Mouse (Mus musculus): Measurements from ENCODE around the gene Kdelr3. TPM values are rescaled to one million over a fixed set of nuclear protein-coding genes. Genes with fewer than 3 reads are reported as not detected.

Kdelr3 gene
- polyA plus RNA-seq, 1 experiment from 2014 or later = 6.4 TPM

- Histone ChIP-seq H3K36me3 (no peaks in the 10 kb centered on the region), H3K4me3 (replicated peaks) (no peak overlapping the region), H3K4me2 (no peak overlapping the region), H3K9me3 (replicated peaks) (no peaks in the 10 kb centered on the region), H3K4me1 (replicated peaks) (no peaks in the 10 kb centered on the region), H3K9ac (no peak overlapping the region), H3K27ac (no peak overlapping the region), H3K27me3 (no peaks in the 10 kb centered on the region)
- 70% methylated on average over 2 of the region's 2 CpGs for WGBS (ENCODE audit: insufficient replicate concordance)
- ATAC-seq (ENCODE audit: low read depth) = no peak
- no peak for DNase-seq
Observed at GRCm38 (mm10) chr15:79576947-79577346, 60.7 kb downstream of the Kdelr3 start.

Small RNA genes within 50 kb of the gene (microRNA-seq; reads per million reads assigned to microRNA genes)
- gene Gm44302 = not detected

Other genes starting within 250 kb of the Kdelr3 start
- gene Baiap2l2, start 230.9 kb upstream of the Kdelr3 start, polyA plus RNA-seq (2015; fragmentation: Nextera tagmentation; extraction: Ambion mirVana) = 1.8 and 2.3 TPM in 2 replicates
- gene Pla2g6, start 188.0 kb upstream of the Kdelr3 start, polyA plus RNA-seq (2015; fragmentation: Nextera tagmentation; extraction: Ambion mirVana) = 11.4 and 14.9 TPM in 2 replicates
- gene Maff, start 169.8 kb upstream of the Kdelr3 start, polyA plus RNA-seq (2015; fragmentation: Nextera tagmentation; extraction: Ambion mirVana) = 0.95 and 1.1 TPM in 2 replicates
- gene Tmem184b, start 112.8 kb upstream of the Kdelr3 start, polyA plus RNA-seq (2015; fragmentation: Nextera tagmentation; extraction: Ambion mirVana) = 8.7 and 12.1 TPM in 2 replicates
- 10.4 and 11.4 TPM in 2 replicates for gene Csnk1e, start 60.8 kb upstream of the Kdelr3 start, polyA plus RNA-seq (2015; fragmentation: Nextera tagmentation; extraction: Ambion mirVana)
- gene Kcnj4, start 11.2 kb upstream of the Kdelr3 start, polyA plus RNA-seq (2015; fragmentation: Nextera tagmentation; extraction: Ambion mirVana) = not detected in 2 replicates
- 12.1 and 12.6 TPM in 2 replicates for gene Ddx17, start 30.3 kb downstream of the Kdelr3 start, polyA plus RNA-seq (2015; fragmentation: Nextera tagmentation; extraction: Ambion mirVana)
- gene Dmc1, start 88.7 kb downstream of the Kdelr3 start, polyA plus RNA-seq (2015; fragmentation: Nextera tagmentation; extraction: Ambion mirVana) = 0.22 and 0.40 TPM in 2 replicates
- gene Fam227a, start 142.5 kb downstream of the Kdelr3 start, polyA plus RNA-seq (2015; fragmentation: Nextera tagmentation; extraction: Ambion mirVana) = 0.12 and 0.39 TPM in 2 replicates
- 18.6 and 19.3 TPM in 2 replicates for gene Cby1, start 142.8 kb downstream of the Kdelr3 start, polyA plus RNA-seq (2015; fragmentation: Nextera tagmentation; extraction: Ambion mirVana)
- gene Tomm22, start 154.4 kb downstream of the Kdelr3 start, polyA plus RNA-seq (2015; fragmentation: Nextera tagmentation; extraction: Ambion mirVana) = 199 and 225 TPM in 2 replicates
- 20.0 and 21.6 TPM in 2 replicates for gene Josd1, start 171.5 kb downstream of the Kdelr3 start, polyA plus RNA-seq (2015; fragmentation: Nextera tagmentation; extraction: Ambion mirVana)
- gene Gtpbp1, start 174.4 kb downstream of the Kdelr3 start, polyA plus RNA-seq (2015; fragmentation: Nextera tagmentation; extraction: Ambion mirVana) = 32.6 and 36.9 TPM in 2 replicates
- gene Sun2, start 226.1 kb downstream of the Kdelr3 start, polyA plus RNA-seq (2015; fragmentation: Nextera tagmentation; extraction: Ambion mirVana) = 1.3 and 1.5 TPM in 2 replicates